Mouse (Mus musculus) neural tube, embryonic 10.5 days (tissue): ENCODE measurements around the gene Ptrh2.

Experiments
- DNase-seq: peaks from one replicate; pipeline ENCODE4 v3.0.0-alpha.2; 2017; ENCODE audit warnings: low spot score; ENCODE audit errors: extremely low spot score

Gene Ptrh2

DNA sequence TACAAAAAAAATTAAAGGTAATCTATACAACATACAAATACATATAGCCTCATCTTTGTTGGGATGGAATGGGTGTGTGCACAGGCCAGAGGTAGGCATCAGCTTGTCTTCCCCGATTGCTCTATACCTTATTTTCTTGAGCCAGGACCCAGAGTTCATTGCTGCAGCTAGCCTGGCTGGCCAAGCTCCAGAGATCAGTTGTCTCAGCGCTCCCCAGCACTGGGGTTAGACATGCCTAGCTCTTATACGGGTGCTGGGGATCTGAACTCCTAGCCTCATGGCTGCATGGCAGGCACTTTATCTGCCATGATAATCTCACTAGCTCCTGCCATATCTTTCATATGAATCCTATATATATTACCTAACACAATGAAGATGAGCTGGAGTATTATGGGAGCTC lies 15.6 kb upstream of the Ptrh2 start:
- DNase-seq: no peak

DNA sequence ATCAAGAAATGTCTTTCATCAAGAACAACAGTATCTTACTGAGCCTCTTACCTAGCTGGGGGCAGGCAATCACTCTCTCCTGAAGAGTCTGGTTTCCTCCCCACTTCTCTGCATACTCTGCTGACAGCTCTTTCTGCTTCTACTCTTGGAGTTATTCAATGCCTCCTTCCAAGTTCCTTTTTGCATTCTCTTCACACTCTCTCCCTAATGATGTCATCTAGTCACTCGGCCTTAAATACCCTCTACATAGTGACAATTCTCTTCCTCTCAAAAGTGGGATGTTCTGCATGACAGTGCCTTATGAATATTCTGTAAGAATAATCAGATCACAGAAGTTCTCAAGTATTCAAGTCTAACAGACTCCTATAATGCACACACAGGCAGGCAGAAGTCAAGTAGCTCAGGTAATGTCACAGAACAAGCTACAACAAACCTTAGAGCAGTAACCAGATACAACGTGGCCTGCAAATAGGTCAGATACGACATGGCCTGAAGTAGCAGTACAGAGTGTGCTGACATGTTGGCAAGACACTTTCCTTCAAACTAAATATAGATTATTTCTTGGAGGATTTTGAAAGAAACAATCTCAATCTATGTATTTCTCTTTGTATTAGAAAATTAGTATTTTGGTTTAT lies 12.6 kb upstream of the Ptrh2 start:
- DNase-seq: no peak

DNA sequence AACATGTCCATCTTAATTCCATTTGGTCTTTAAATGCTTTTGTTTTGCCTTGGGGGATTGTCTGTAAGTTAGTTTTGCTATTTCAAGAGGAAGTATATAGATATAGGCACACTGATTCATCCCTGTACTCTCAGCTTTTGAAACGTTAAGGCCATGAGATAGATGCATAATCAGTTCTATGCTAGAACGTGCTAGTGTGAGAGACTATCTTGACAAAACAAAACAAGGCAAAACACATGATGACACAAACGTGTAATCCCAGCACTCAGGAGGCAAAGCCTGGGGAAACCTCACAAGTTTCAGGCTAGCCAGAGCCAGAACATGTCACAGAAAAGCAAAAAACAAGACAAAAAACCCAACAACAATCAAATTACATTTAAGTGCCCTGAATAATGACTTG lies 11.0 kb upstream of the Ptrh2 start:
- DNase-seq: no peak

DNA sequence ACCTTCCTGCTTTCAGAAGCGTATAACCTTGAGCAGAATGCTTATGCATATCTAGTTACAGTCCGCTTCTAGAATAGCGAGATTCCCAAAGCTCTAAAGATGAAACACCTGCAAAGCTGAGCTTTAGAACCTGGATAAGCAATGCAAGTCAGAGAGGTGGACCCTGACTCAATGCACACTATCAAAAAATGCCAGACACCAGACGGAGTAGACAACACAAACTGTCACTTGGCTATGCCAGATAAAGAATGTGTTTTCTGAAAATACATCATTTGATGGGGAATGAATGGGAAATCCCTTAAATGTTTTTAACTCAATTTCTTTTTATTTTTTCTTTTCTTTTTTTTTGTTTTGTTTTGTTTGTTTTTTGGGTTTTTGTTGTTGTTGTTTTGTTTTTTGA lies 8.3 kb upstream of the Ptrh2 start:
- no peak for DNase-seq

DNA sequence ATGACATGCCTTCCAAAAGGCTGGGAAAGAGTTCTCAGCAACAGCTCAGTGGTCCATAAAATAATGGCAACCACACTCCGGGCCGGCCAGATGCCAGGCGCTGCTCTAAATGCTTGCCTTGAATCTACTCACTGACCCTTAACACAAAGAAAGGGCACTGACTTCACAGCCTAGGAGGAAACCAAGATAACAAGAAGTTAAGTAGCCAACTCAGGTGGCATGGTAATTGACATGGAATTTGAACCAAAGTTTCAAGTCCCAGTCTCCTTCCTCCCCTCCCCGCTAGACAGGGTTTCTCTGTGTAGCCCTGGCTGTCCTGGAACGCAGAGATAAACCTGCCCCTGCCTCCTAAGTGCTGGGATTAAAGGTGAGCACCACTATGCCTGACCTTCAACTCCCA lies 4.8 kb upstream of the Ptrh2 start:
- no peak for DNase-seq

DNA sequence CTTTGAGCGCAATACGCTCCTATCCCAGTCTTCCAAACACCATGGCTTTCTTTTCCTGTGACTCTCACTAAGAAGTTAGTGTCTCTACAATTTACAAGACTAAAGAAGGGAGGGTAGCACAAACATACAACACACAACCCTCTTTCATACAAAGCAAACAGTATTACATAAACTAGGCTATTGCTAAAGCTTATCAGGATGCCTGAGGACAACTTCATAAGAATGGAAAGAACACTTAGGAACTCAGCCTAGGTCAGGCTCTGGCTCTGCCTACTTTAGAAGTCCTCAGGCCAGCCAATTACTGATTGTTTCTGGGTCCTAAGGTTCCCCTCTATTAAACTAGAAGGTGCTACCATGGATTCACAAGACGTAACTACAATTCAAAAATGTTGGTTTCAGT lies 3.1 kb upstream of the Ptrh2 start:
- no peak for DNase-seq

DNA sequence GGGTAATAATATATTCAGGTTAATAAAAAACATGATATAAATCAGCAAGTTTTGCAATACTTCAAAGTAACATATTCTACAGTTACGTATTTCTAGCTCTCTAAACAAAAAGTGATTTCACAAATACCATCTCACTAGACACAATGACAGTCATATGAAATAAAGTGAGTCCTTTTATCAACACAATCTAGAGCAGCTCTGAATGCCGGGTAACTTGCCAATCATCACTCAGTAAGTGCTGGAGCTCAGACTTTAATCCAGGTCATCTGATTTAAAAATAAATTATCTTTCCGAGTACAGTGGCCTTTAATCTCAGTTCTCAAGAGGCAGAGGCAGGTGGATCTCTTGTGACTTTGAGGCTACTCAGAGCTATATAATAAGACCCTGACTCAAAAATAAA lies 2.4 kb upstream of the Ptrh2 start:
- no peak for DNase-seq

DNA sequence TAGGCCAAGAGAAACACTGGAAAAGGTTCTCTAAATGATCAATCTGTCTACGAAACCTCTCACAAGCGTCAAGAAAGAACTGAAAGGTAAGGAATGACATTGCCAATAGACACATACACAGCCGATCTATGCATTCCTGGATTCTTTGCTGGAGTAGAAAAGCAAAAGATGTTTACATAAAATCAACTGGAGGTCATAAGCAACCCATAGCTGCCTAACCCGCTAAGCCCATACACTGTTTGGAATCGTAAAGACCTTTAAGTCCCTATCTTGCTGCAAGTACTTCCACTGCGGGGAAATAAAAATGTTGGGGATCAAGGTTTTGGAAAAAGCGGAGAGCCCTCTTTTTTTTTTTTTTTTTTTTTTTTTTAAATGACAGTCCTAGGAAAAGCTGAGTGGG lies 924 bp upstream of the Ptrh2 start:
- no peak for DNase-seq

DNA sequence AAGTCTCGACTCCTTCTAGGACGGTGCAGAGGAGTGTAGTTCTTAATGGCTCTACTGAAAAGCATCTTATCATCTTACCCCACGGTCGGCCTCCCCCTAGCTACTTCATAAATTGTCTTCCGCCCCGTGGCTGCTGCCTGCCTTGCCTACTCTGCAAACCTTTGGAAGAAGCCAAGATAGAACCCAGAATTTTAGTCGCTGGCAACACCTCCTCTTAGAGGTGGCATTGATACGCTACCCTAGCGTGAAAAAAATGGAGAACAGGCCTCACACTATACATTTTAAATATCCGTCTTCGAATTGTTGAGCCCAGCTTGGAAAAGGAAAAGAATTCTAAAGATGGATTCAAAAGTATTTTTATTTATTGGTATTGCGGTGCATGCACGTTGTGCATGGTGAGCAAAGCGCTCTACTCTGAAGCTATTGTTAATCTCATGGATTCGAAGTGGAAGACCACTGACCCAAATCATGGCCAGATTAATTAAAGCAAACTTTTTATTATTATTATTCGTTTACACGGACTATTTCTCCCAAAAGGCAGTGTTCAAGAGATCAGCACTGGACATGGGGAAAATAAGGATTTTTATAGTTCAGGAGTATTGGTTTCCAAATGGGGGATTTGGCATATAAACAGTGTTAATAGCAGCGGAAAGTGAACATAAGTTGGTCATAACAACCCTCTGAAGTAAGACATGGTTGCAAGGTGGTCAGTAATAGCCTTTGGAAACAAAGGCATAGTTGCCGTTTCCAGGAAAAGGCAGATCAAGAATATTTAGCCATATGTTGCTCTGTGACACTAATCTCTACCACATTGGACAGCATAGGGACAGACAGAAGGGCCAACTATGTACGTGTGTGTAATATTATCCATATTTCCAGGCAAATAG lies 584 bp downstream of the Ptrh2 start:
- no peak for DNase-seq

DNA sequence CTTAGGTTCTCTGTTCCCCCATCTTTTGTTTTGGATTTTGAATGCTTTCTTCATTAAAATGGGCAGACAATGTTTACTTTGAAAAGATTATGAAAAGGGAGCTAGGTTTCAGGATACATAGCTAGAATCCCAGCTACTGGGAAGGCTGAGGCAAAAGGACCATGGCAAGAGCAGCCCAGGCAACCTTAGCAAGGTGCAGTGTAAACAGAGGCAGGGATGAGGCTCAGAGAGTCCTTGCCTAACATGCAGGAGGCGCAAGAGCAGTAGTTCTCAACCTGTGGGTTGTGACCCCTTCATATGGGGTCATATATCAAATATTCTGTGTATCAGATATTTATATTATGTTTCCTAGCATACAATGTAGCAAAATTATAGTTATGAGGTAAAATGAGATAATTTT lies 1.6 kb downstream of the Ptrh2 start:
- no peak for DNase-seq

DNA sequence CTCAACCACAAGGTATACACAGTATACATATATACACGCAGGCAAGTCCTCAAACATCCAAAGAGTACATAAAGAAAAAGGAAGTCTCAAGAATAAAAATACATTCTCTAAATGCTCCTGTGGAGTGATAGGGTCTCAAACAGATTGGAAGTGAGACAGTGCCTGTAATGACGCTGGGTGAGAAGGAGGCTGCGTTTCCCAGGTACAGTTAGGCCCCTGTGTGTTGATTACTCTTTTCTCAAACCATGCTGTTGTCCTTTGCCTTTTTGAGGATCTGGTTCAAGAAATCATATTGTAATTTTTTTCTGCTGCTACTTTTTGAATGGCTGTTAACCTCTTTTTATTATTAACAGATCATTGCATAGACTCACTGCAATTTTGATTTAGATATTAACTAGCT lies 6.6 kb downstream of the Ptrh2 start:
- no peak for DNase-seq

DNA sequence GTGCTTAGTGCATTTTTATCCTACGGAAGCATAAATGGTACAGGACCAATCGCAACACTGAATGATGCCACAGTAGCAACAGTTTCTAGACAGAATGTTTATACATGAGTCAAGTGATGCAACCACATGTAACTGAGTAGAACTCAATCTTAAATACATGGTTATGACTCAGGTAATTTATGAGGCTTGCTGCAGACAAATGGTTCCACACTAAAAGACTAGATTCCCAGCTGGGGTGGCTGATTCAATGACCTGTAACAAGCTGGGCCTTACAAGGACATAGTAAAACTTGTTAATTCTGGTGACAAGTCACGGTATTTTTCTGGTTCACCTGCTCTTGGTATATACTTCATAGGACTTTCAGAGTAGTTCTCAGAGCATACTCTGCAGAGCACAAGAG lies 7.7 kb downstream of the Ptrh2 start:
- no peak for DNase-seq

DNA sequence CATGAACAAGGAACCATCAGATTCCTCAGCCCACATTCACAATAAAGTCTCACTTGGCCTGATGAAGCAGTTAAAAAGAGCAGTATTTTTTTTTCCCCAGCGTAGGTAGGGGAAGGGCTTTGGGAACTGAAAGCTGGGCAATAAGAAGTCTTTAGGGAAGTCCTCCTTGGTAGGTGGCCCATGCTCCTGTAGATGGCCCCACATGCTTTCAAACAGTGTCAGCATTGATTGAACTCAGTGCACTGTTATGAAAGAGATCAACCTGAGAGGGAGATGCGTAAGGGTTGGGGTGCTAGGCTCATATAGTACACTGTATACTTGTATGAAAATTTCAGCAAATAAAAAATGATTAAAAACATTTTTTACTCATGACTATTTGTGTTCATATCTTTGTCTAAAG lies 8.2 kb downstream of the Ptrh2 start:
- DNase-seq: no peak

DNA sequence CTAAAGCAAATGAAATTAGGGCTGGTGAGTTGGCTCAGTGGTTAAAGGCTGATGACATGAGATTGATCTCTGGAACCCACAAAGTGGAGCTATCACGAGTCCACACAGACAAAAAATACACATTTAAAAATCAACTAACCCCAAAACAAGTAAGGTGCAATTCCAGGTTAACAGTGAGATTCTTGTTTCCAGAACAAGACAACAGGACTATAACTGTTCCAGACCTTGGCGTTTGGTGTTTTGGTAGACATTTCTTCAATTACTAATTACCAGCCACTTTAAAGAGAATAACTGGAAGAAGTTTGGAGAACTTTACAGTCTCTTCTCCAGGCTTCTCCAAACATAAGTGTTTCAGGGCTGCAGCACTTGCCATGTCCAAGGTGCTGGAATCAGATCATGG lies 8.8 kb downstream of the Ptrh2 start:
- DNase-seq: no peak

DNA sequence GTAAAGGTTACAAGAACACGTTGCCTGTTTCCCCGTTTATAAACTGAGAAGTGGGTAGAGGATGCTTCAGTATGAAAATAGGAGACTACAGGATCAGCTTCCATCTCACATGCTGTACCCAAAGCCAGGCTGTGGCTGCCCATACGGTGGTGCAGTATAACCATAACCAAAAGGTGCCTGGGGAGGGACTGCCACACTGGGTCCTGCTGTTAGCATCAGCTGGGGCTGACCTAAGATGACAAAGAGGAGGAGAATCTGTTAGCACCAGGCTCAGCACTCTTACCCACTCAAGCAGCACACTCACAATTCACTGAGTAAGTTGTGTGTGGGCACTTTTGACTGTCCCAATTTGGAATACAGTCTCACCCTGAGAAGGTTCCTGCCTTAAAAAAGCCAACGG lies 11.7 kb downstream of the Ptrh2 start:
- no peak for DNase-seq

DNA sequence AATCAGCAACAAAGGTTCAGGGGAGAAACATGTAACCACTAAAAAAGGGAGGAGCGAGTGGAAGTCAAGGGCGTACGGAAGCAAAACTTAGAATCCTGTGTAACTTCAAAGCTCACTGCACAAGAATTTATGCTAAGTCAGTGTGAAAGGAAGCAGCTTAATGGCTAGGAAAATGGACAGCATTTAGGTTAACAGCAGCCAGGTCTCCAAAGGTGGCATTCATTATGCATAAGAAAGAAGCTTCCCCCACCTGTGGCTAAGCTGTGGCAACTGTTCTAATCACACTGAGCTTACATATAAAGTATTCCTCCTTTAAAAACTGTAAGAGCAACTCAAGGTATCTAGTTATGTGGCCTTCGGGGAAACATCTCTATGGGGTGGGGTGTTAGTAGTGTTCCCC lies 17.4 kb downstream of the Ptrh2 start:
- DNase-seq: no peak

DNA sequence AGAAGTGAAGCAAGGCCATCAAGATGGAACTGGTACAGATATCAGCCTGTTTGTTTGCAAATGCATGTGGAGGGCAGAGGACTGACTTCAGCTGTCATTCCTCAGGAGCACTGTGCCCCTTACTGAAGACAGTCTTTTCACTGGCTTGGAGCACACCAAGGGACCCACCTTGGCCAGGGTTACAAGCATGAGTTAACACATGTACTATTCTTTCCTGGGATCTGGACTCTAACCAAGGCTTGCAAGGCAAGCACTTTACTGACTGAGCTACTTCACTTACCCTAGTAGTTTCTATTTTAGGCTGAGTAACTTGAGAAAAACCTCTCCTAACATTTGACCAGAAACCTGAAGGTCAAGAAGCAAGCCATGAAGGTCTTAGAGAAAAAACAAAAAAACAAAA lies 30.8 kb downstream of the Ptrh2 start:
- DNase-seq: no peak

DNA sequence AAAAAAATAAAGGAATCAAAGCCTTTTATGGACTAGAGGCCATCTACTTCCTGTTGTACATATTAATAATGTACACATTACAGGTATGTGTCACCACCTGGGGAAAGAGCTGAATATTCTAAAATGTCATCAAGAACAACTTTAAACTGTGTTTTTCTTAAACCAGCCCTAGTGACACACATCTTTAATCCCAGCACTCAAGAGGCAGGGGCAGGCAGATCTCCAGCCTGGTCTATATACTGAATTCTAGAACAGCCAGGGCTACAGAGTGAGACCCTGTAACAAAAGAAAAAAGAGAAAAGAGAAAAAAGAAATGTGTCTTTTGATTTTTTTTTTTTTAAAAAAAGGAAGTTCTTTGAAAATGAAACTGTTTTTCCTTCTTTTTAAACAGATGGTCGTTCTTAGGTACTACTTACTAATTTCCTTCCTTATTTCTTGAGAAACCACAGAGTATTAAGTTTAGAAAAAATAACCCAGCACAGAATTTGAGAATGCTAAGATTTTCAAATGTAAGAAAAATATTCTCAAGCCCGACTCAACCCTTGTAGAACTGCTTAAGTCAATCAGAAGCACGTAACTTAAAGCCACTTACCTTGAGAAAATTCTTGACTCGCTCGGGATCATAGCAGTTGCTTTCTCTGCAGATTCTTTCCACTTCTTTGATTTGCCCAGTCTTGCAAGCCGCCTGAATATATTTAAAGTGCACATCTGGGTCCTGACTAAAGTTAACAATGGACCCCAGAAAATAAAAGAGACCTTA lies 33.7 kb downstream of the Ptrh2 start:
- DNase-seq: no peak

DNA sequence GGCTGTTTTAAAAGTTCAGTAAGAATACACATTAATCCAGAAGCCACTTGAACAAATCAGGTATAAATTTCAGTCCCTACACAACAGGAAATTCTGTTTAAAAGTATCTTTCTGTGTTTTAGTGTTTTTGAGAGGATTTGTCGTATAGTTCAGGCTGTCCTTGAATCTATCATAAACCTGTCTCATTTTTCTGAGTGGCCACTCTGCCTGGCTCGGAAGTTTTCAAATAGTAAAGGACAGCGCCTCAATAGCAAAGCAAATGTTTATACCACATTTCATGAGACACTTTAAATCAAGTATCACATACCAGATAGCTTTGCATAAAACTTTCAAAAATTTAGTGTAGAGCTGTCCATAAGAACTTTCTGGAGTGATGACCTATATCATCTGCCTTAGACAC lies 34.6 kb downstream of the Ptrh2 start:
- no peak for DNase-seq

DNA sequence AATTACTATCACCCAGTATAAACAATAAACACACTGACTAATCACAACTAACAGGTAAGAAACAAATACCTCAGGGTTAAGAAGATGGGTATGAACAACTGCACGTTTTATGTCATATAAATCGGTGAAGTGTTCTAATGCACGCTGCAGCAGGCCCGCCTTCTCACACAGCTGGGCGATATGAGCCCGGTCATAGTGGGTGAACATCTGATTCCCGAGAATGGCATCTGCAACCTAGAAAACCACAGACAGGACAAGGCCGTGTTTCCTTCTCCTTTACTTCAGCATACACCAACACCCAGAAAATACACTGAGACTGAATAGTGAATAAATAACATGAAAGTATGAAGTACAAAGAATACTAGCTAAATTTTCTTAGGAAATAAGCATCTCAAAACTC lies 35.6 kb downstream of the Ptrh2 start:
- no peak for DNase-seq

DNA sequence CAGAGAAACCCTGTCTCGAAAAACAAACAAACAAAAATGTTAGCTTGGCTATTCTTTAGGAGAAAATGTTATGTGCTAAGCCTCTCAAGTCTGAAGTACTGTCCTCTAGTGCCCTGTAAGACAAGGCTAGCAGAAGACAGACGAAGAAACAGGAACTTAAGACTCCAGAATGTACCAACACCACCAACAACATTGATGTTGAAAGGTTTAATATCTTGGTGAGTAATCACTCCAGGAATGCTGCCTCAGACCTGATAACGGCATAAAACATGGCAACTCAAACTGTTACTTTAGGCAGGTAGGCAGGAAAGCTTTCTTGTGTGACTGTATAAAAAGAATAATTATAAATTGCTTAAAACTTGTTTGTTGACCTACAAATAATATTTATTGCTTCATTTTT lies 40.2 kb downstream of the Ptrh2 start:
- no peak for DNase-seq

DNA sequence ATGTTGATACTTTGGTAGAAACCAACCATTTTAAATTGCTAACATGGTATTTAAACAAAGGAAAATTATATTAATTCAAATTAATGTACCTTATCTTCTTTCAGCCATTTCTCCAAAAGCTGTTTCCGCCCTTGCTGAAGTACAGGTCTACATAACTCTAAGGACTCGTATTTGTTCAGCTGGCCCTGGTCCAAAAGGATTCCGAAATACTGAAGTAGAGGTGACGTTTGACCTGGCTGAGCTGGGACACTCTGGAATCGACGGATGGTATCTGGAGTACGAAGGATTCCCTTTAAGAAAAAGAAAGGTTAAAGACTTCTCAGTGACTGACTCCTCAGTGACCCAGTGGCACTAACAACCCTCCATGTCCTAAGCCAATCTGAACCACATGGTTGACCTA lies 41.2 kb downstream of the Ptrh2 start:
- DNase-seq: no peak

DNA sequence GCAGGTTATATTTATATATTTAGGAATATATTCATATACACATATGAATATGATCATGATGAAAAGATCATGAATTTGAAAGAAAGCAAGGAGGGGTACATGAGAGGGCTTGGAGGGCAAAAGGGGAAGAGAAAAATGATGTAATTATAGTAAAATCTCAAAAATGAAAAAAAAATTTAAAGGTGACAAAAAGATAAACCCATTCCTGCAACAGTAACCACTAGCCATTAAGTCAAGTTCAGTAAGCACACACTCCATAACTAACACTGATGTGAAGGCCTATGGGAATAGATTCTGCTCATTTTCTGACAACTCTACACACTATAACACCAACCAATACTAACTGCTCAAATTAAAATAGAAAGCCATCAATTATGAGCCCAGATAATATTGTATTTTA lies 41.8 kb downstream of the Ptrh2 start:
- no peak for DNase-seq
